Mouse (Mus musculus) forebrain, embryonic 15.5 days (tissue): ENCODE results near the gene Bad. TPM values are rescaled to one million over a fixed set of nuclear protein-coding genes. Genes with fewer than 3 reads are reported as not detected.
A peak's percentile ranks its signal among the peaks of the same experiment; 100 is the strongest.

Experiments used
- ATAC-seq: fragments of 200-750 bp; cut with Nextera tagmentation; replicated peaks from 2 replicates; pipeline ENCODE4 v1.8.0; 2017; ENCODE audit warnings: mild to moderate bottlenecking, moderate TSS enrichment, moderate library complexity
- H3K27ac ChIP-seq: fragments of 300-500 bp; sonication (generic); replicated peaks from 2 replicates; pipeline ENCODE4 v1.5.1; 2015; ENCODE audit warnings: mild to moderate bottlenecking, inconsistent platforms
- H3K27me3 ChIP-seq: fragments of 300-500 bp; sonication (generic); 2 replicates; pipeline ENCODE4 v1.6.1; 2015; ENCODE audit warnings: inconsistent platforms
- H3K36me3 ChIP-seq: fragments of 300-500 bp; sonication (generic); 2 replicates; pipeline ENCODE4 v1.6.1; 2015; ENCODE audit warnings: mild to moderate bottlenecking, inconsistent platforms
- H3K4me1 ChIP-seq: fragments of 300-500 bp; sonication (generic); 2 replicates; pipeline ENCODE4 v1.6.1; 2015; ENCODE audit warnings: inconsistent platforms
- H3K4me2 ChIP-seq: fragments of 300-500 bp; sonication (generic); replicated peaks from 2 replicates; pipeline ENCODE4 v1.6.1; 2015; ENCODE audit warnings: mild to moderate bottlenecking, inconsistent platforms
- H3K4me3 ChIP-seq: fragments of 300-500 bp; sonication (generic); 2 replicates; pipeline ENCODE4 v1.5.1; 2015; ENCODE audit warnings: mild to moderate bottlenecking, inconsistent platforms
- H3K9ac ChIP-seq: fragments of 300-500 bp; sonication (generic); replicated peaks from 2 replicates; pipeline ENCODE4 v1.6.1; 2015; ENCODE audit warnings: mild to moderate bottlenecking, inconsistent platforms
- H3K9me3 ChIP-seq: fragments of 300-500 bp; sonication (generic); 2 replicates; pipeline ENCODE4 v1.6.1; 2016; ENCODE audit warnings: inconsistent platforms
- WGBS: fragments of 180-500 bp; shearing (Covaris S2); methylation state at CpG from one replicate; pipeline ENCODE4 v1.1.7; 2015; ENCODE audit warnings: mixed read lengths; 5-methylcytosine and 5-hydroxymethylcytosine counted together
- polyA plus RNA-seq: library from polyadenylated mRNA; unstranded; fragments of >200 nt; fragmentation: Nextera tagmentation; extraction: Ambion mirVana; gene quantifications from 2 replicates; pipeline ENCODE4 v1.2.1, GENCODE M21; 2015

Bad gene
- polyA plus RNA-seq, 1 experiment from 2014 or later = 83.7 TPM

DNA sequence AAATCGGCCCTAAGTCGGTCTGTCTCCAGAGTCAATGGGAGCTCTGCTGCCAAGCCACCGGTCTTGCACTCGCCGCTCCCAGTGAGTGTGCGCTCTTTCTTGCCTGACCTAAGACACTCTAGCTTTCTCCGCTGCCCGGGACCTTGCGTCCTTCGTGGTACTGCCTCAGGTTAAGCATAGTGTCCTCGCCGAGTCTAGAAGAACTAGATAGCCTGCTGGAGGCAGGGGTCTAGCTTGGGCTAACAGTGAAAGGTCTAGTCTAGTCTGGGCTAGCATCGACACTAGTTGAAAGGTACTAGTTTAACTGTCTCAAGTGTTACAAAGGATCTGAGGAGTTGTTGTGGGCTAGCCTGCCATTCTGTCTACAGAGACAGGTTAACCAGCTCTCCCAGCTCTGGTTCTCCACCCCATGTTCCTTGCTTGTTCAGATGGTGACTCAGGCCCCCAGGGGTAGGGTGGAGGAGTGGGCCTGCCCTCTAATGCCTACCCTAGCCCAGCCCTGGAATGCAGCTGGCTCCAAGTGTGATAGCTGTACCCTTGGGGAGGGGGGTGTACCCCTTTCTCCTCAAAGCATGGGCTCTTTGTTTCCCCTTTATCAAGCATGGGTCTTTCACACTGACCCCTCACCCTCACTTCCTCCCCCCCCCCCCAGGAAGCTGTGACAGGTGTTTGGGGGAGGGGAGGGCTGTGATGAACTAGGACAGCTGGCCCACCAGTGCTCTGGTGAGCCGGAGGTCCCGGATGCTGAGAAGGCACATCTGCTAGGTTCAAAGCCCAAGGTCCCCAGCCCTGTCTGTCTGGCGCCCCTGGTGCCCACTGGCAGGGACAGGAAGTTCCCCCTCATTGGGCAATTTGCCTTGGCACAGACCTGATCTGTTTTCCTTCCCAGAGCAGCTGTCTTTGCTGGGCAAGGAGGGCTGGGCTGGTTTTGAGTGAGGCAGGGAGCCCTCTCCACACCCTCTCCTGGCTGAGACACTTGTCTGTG is 34.2 kb downstream of the Bad start, which contains the start of gene Plcb3:
Gene Plcb3 (minus strand): TSS at position 934 of the 985 bp plus-strand sequence.
- Histone ChIP-seq H3K9me3 (no peaks in the 10 kb centered on the region), H3K27ac (peak within 1 kb of the TSS; percentile 96), H3K4me2 (peak within 1 kb of the TSS; percentile 82), H3K4me3 (peak within 1 kb of the TSS; percentile 61), H3K4me1 (peaks cover 48% of the 10 kb centered on the region), H3K36me3 (peaks cover 15% of the 10 kb centered on the region), H3K9ac (peak within 1 kb of the TSS; percentile 67), H3K27me3 (no peaks in the 10 kb centered on the region)
- 0% methylated on average over 16 of the region's 16 CpGs for WGBS
- peak; percentile 4; the same call in 1 of the 2 replicates for ATAC-seq

DNA sequence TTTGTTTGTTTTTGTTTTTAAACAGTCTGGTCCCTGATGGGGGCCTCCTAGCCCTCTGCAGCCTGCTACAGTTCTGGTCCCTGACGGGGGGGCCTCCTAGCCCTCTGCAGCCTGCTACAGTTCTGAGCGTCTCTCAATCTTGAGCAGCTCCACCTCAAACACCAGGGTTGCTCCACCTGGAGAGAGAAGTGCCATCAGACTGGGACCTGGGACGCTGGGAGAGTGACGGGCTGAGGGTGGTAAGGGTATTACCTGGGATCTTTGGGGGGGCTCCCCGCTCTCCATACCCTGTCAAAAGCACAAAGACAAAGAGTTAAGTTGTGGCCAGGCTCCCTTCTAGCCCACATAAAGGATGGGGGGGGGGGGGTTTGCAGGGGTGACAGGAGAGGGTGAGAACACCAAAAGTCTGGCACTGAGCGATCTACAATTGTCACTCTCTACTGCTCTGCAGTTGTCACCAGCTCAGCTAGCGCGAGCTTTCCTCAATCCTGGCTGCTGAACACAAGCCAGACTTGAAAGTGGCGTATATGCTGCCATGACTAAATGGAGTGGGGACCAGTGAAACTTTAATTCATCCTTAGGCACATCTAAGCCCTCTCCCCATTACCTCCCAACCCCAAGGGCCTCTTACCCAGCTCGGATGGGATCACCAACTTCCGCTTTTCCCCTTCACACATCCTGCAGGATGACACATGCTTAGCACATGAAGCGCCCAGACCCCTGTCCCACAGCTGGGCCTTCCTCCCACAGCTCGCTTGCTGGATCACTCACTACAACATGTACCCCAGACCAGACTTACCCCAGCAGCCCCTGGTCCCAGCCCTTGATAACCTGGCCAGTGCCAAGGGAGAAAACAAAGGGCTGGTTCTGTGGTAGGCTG is 36.3 kb downstream of the Bad start:
- peaks cover 55% of the 10 kb centered on the region for H3K4me1 ChIP-seq
- H3K27ac ChIP-seq = peak overlapping the region; percentile 96
- no peak for ATAC-seq
- H3K4me3 ChIP-seq = peak overlapping the region; percentile 73
- WGBS = 70% methylated on average over 13 of the region's 13 CpGs
- H3K27me3 ChIP-seq = no peaks in the 10 kb centered on the region
- peak overlapping the region; percentile 69; the same call in 1 of the 2 replicates for H3K9ac ChIP-seq
- peak overlapping the region; percentile 82; the same call in 1 of the 2 replicates for H3K4me2 ChIP-seq
- H3K9me3 ChIP-seq = no peaks in the 10 kb centered on the region
- peaks cover 22% of the 10 kb centered on the region for H3K36me3 ChIP-seq

DNA sequence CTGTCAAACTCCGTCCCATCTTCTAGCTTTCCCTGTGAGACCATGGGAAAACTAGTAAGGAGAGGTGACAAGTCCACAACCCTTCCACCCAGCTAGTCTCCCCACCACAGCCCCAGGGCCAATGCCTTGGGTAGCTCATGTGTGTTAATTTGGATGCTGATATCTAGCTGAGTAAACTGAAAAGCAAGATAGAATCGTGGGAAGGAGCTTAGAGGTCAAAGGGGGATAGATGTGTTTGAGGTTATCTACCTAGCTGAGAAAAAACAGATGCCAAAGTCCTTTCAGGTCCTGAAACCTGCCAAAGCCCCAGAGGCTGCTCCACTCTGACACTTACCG is 36.9 kb downstream of the Bad start:
- Histone ChIP-seq H3K9me3 (no peaks in the 10 kb centered on the region), H3K4me3 (peak overlapping the region; percentile 73), H3K36me3 (peaks cover 22% of the 10 kb centered on the region), H3K27ac (peak overlapping the region; percentile 96), H3K4me2 (peak overlapping the region; percentile 82), H3K4me1 (peaks cover 54% of the 10 kb centered on the region), H3K9ac (peak overlapping the region; percentile 69; the same call in 1 of the 2 replicates), H3K27me3 (no peaks in the 10 kb centered on the region)
- 39% methylated on average over 3 of the region's 3 CpGs for WGBS
- ATAC-seq = no peak

DNA sequence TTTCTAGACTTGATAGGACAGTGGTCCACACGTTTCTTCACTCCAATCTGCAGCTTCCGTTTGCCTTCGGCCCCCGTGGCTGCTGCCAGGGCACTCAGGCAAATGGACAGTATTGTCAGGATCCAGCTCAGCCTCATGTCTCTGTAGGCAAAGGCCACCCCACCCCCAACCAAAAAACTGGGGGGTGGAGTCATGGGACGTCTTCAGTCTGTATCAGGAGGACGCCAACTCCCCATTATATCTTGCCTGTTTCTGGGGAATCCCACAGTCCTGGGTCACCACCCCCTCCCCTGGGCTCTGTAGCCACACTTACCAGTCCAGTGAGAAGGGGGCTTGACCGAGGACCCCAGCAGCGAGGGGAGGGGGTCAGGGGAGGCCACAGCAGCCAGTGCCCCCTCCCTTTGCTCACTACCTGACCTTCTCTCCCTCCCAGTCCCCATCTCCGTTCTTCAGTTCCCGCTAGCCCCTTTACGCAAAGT is 37.4 kb downstream of the Bad start:
- Histone ChIP-seq H3K27me3 (no peaks in the 10 kb centered on the region), H3K4me2 (peak overlapping the region; percentile 82), H3K4me3 (peak overlapping the region; percentile 73), H3K4me1 (peaks cover 50% of the 10 kb centered on the region), H3K36me3 (peaks cover 26% of the 10 kb centered on the region), H3K27ac (peak overlapping the region; percentile 96), H3K9me3 (no peaks in the 10 kb centered on the region), H3K9ac (peak overlapping the region; percentile 69)
- WGBS = 9% methylated on average over 11 of the region's 11 CpGs
- no peak for ATAC-seq

- peak overlapping the region; percentile 69 for H3K9ac ChIP-seq
- H3K27ac ChIP-seq = peak overlapping the region; percentile 96
- H3K9me3 ChIP-seq = no peaks in the 10 kb centered on the region
- peak overlapping the region; percentile 73 for H3K4me3 ChIP-seq
- H3K36me3 ChIP-seq = peaks cover 28% of the 10 kb centered on the region
- ATAC-seq = peak; percentile 86
- peaks cover 49% of the 10 kb centered on the region for H3K4me1 ChIP-seq
- no peaks in the 10 kb centered on the region for H3K27me3 ChIP-seq
- under 1% methylated on average over 59 of the region's 59 CpGs for WGBS
- H3K4me2 ChIP-seq = peak overlapping the region; percentile 82
These were observed 38.1 kb downstream of the Bad start for GRCm38 (mm10) chr19:6979486-6980380.

DNA sequence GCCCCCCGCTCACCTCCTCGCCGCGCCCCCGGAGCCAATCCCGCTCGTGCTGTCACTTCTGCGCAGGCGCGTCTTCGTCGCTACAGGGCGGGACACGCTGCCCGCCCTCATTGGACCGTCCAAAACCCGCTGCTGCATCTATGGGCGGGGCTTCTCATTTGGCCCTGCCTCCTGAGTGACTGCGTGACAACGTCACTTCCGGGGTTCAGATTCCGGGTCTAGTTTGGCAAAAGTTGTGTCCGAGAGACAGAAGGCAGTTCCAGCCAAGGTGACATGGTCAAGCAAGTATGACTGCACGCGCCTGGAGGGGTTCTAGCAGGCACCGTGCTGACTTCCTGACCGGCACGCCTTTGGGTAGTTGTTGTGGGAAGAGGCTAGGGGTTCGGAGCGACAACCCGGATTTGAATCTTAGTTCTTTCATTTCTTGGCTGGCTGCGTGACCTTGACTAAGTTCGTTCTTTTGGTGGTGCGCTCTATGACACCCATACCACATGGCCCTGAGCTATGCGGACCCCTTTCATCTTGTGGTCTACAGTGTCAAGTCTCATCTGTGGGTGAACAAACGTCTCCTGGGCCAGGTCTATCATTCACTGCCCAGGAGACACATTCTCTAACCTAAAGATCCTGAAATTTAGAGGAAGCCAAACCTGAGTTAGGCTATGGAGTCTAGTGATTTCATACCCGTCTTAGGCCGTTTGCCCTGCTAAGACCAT is 38.9 kb downstream of the Bad start, which contains the start of gene Fkbp2:
Gene Fkbp2 (minus strand): TSS at position 121 of the 713 bp plus-strand sequence.
- H3K9ac ChIP-seq = peak within 1 kb of the TSS; percentile 69
- WGBS = 1% methylated on average over 38 of the region's 38 CpGs
- peaks cover 49% of the 10 kb centered on the region for H3K4me1 ChIP-seq
- peak within 1 kb of the TSS; percentile 96 for H3K27ac ChIP-seq
- H3K27me3 ChIP-seq = no peaks in the 10 kb centered on the region
- H3K36me3 ChIP-seq = peaks cover 31% of the 10 kb centered on the region
- ATAC-seq = peak; percentile 90
- H3K9me3 ChIP-seq = no peaks in the 10 kb centered on the region
- H3K4me2 ChIP-seq = peak within 1 kb of the TSS; percentile 82
- peak within 1 kb of the TSS; percentile 73 for H3K4me3 ChIP-seq

DNA sequence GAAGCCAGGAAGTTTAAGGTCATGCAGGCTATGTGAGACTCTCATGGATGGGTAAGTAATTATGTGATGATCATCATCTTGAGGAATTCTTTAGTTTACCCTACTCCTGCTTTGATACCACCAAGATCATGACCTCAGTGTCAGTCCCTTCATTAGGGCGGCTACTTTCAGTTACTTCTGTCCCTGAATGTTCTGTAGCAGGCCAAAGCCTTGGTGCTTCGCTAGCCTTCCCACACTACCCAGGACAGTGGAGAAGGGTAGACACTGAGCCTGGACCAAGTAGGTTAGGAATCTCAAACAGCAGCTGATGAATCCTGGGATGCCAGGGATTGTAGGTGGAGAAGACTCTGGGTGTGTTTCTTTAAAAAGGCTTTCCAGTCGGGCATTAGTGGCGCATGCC is 39.8 kb downstream of the Bad start:
- ATAC-seq = no peak
- Histone ChIP-seq H3K4me2 (no peak overlapping the region), H3K36me3 (peaks cover 31% of the 10 kb centered on the region), H3K4me3 (0 out of 2 replicates have a peak overlapping the region, but pooled peaks have one; percentile 6), H3K9me3 (no peaks in the 10 kb centered on the region), H3K27me3 (no peaks in the 10 kb centered on the region), H3K4me1 (peaks cover 46% of the 10 kb centered on the region), H3K27ac (no peak overlapping the region), H3K9ac (no peak overlapping the region)
- WGBS = 88% methylated on average over 4 of the region's 4 CpGs

DNA sequence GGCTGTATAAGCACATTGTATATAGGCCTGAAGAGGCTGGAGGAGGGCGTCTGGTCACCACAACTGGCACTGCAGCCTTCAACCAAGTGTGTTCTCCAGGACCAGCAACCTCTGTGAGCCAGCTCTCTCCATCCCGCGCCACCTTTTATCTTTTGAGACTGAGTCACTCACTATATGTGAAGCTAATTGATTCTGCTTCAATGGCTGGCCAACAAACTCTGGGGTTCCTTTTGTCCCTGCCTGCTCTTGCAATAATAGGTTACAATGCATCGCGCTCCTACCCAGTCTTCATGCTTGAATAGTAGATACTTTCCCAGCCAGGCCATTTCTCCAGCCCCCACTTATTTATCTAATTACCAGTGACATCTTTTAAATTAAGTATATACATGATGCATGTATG is 42.0 kb downstream of the Bad start:
- H3K4me3 ChIP-seq = no peak overlapping the region
- H3K27me3 ChIP-seq = no peaks in the 10 kb centered on the region
- no peak overlapping the region for H3K27ac ChIP-seq
- no peak overlapping the region for H3K9ac ChIP-seq
- no peaks in the 10 kb centered on the region for H3K9me3 ChIP-seq
- H3K36me3 ChIP-seq = peaks cover 16% of the 10 kb centered on the region
- H3K4me1 ChIP-seq = peaks cover 41% of the 10 kb centered on the region
- 12% methylated on average over 5 of the region's 5 CpGs for WGBS
- no peak for ATAC-seq
- no peak overlapping the region for H3K4me2 ChIP-seq

DNA sequence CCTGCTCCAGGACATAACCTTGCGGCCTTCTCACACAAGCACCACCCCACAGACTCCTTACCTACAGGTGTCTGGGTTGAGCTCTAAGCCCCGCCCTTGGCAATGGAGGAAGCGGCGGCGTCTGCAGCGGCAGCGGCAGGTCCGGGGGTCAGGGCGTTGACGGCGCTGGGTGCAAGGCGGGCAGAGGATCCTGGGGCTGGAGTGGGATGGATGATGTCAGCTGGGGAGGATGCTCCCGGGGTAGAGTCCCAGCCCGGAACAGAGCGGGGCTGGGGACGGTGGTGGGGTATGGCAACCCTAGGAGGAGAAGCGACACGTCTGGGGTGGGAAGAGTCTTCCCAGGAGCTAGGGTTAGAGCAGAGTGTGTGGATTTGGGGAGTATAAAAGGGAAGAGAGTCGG is 43.6 kb downstream of the Bad start:
- Histone ChIP-seq H3K4me2 (no peak overlapping the region), H3K9me3 (no peaks in the 10 kb centered on the region), H3K4me1 (peaks cover 30% of the 10 kb centered on the region), H3K27ac (no peak overlapping the region), H3K4me3 (no peak overlapping the region), H3K36me3 (peaks cover 16% of the 10 kb centered on the region), H3K27me3 (no peaks in the 10 kb centered on the region), H3K9ac (no peak overlapping the region)
- ATAC-seq = no peak
- WGBS = 91% methylated on average over 19 of the region's 19 CpGs

GRCm38 (mm10) chr19:6985951-6986708 is 44.5 kb downstream of the Bad start:
- H3K9ac ChIP-seq = peak overlapping the region; percentile 74; the same call in 1 of the 2 replicates
- H3K4me1 ChIP-seq = peaks cover 24% of the 10 kb centered on the region
- no peak for ATAC-seq
- H3K9me3 ChIP-seq = no peaks in the 10 kb centered on the region
- H3K4me2 ChIP-seq = peak overlapping the region; percentile 75
- WGBS = 74% methylated on average over 10 of the region's 10 CpGs
- no peaks in the 10 kb centered on the region for H3K27me3 ChIP-seq
- peak overlapping the region; percentile 79 for H3K4me3 ChIP-seq
- peaks cover 16% of the 10 kb centered on the region for H3K36me3 ChIP-seq
- H3K27ac ChIP-seq = no peak overlapping the region
